Comparison of ENCODE assay signal across 29 mouse cellular contexts in the genomic region with DNA sequence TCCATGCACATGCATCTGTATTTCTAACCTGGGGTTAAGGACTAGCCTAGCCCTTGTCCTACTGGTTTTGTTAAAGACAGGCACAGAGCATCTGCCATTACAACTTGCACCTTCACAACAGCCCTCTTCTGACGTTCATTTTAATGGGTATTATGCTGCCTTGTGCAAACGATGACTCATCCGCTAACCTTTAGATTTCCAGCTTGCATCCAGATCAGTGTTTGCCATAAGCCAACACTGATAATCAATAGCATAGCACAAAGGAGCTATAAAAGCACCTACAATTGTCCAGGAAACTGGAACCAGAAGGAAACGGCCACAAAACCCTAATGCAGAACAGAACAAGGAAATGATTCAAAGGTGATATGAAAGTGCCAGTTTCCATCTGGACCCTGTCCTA. TPM values are rescaled to one million over a fixed set of nuclear protein-coding genes. Genes with fewer than 3 reads are reported as not detected.
DNase-seq lines count a peak whose midpoint lies in the region; ATAC-seq and TF ChIP-seq lines count a peak whose summit lies in the region.
"Had no signal": no experiment of that assay in that cellular context is flagged by ENCODE, and none has a peak within 500 bp of the region (broad histone marks: within the 10 kb centered on the region; RNA-seq: fewer than 3 reads in every experiment).

No protein-coding gene starts in this region.

- WGBS in intestine, embryonic 14.5 days = 60% methylated on average over 4 of the region's 4 CpGs
- WGBS in intestine, postnatal 0 days = 30% methylated on average over 4 of the region's 4 CpGs
- WGBS in stomach, embryonic 15.5 days = 56% methylated on average over 4 of the region's 4 CpGs

- peak; percentile 60 for ATAC-seq in intestine, embryonic 14.5 days (replicated peaks; ENCODE audit: low FRiP score, low TSS enrichment, low read depth)
- peak; percentile 89 for ATAC-seq in intestine, postnatal 0 days
- peak; percentile 77 for ATAC-seq in stomach, embryonic 15.5 days (ENCODE audit: insufficient read depth, low FRiP score, low read depth)
- ATAC-seq: forebrain, embryonic 14.5 days; forebrain, postnatal 0 days; hindbrain, embryonic 16.5 days; Patski had no signal

- H3K27me3 ChIP-seq in intestine, embryonic 14.5 days (replicated peaks; ENCODE audit: control insufficient read depth, insufficient read depth, low read length) = no peaks in the 10 kb centered on the region
- H3K27me3 ChIP-seq in intestine, postnatal 0 days (replicated peaks; ENCODE audit: control insufficient read depth, insufficient read depth, low read length) = no peaks in the 10 kb centered on the region
- no peaks in the 10 kb centered on the region for H3K27me3 ChIP-seq in stomach, embryonic 15.5 days (replicated peaks)
- H3K27me3 ChIP-seq: CH12.LX; embryonic facial prominence, embryonic 12.5 days; embryonic facial prominence, embryonic 15.5 days; heart, embryonic 12.5 days; heart, embryonic 15.5 days; hindbrain, embryonic 13.5 days; Patski had no signal

- no peaks in the 10 kb centered on the region for H3K4me1 ChIP-seq in intestine, embryonic 14.5 days (replicated peaks; ENCODE audit: control insufficient read depth, insufficient read depth, low read length)
- 0 out of 2 replicates have a peak, but pooled peaks cover 5% of the 10 kb centered on the region for H3K4me1 ChIP-seq in intestine, postnatal 0 days (replicated peaks; ENCODE audit: control insufficient read depth, insufficient read depth, low read length)
- no peaks in the 10 kb centered on the region for H3K4me1 ChIP-seq in stomach, embryonic 15.5 days
- H3K4me1 ChIP-seq: heart, embryonic 12.5 days; heart, embryonic 15.5 days; hindbrain, embryonic 13.5 days had no signal

- no peak overlapping the region for H3K4me3 ChIP-seq in intestine, embryonic 14.5 days (ENCODE audit: low read depth, low read length)
- no peak overlapping the region for H3K4me3 ChIP-seq in intestine, postnatal 0 days (ENCODE audit: low read depth, low read length)
- no peak overlapping the region for H3K4me3 ChIP-seq in stomach, embryonic 15.5 days (replicated peaks)
- H3K4me3 ChIP-seq: embryonic facial prominence, embryonic 12.5 days; embryonic facial prominence, embryonic 15.5 days; gastrocnemius, adult 2 months; heart, embryonic 12.5 days; heart, embryonic 15.5 days; hindbrain, embryonic 10.5 days; hindbrain, embryonic 13.5 days had no signal

- intact Hi-C loops in gastrocnemius, postnatal 36 days (cut with DNase I) = no loop called here

- no peak overlapping the region for H3K9ac ChIP-seq in intestine, embryonic 14.5 days (ENCODE audit: low read length)
- no peak overlapping the region for H3K9ac ChIP-seq in intestine, postnatal 0 days (ENCODE audit: low read depth, low read length)
- no peak overlapping the region for H3K9ac ChIP-seq in stomach, embryonic 15.5 days
- H3K9ac ChIP-seq: embryonic facial prominence, embryonic 12.5 days; embryonic facial prominence, embryonic 15.5 days; forebrain, postnatal 0 days; heart, embryonic 12.5 days; heart, embryonic 15.5 days; hindbrain, embryonic 13.5 days had no signal

- H3K27ac ChIP-seq in intestine, embryonic 14.5 days (ENCODE audit: low read depth) = no peak overlapping the region
- H3K27ac ChIP-seq in intestine, postnatal 0 days (ENCODE audit: low read depth, low read length) = no peak overlapping the region
- peak overlapping the region; percentile 23; the same call in 1 of the 2 replicates for H3K27ac ChIP-seq in stomach, embryonic 15.5 days
- H3K27ac ChIP-seq: embryonic facial prominence, embryonic 12.5 days; embryonic facial prominence, embryonic 15.5 days; gastrocnemius, adult 2 months; heart, embryonic 15.5 days; hindbrain, embryonic 10.5 days; hindbrain, embryonic 13.5 days had no signal

- no peak for TF ChIP-seq CTCF in intestine, postnatal 0 days (IDR thresholded peaks at IDR 0.05; ENCODE audit: low read depth)

- no peaks in the 10 kb centered on the region for H3K36me3 ChIP-seq in intestine, embryonic 14.5 days (ENCODE audit: control insufficient read depth, insufficient read depth, low read length)
- H3K36me3 ChIP-seq in intestine, postnatal 0 days (ENCODE audit: control insufficient read depth, insufficient read depth) = no peaks in the 10 kb centered on the region
- no peaks in the 10 kb centered on the region for H3K36me3 ChIP-seq in stomach, embryonic 15.5 days
- H3K36me3 ChIP-seq: embryonic facial prominence, embryonic 12.5 days; embryonic facial prominence, embryonic 15.5 days; G1E; heart, embryonic 12.5 days; heart, embryonic 15.5 days; hindbrain, embryonic 10.5 days; hindbrain, embryonic 13.5 days had no signal

- no peak overlapping the region for H3K4me2 ChIP-seq in intestine, embryonic 14.5 days (ENCODE audit: low read length)
- H3K4me2 ChIP-seq in intestine, postnatal 0 days (replicated peaks; ENCODE audit: low read depth) = no peak overlapping the region; the same call in 1 of the 2 replicates
- H3K4me2 ChIP-seq in stomach, embryonic 15.5 days = no peak overlapping the region
- H3K4me2 ChIP-seq: embryonic facial prominence, embryonic 12.5 days; embryonic facial prominence, embryonic 15.5 days; heart, embryonic 12.5 days; heart, embryonic 15.5 days; hindbrain, embryonic 13.5 days had no signal

- H3K9me3 ChIP-seq in intestine, embryonic 14.5 days (ENCODE audit: control insufficient read depth, low read length) = no peaks in the 10 kb centered on the region
- H3K9me3 ChIP-seq in intestine, postnatal 0 days (ENCODE audit: control insufficient read depth) = no peaks in the 10 kb centered on the region
- no peaks in the 10 kb centered on the region for H3K9me3 ChIP-seq in stomach, embryonic 15.5 days
- H3K9me3 ChIP-seq: embryonic facial prominence, embryonic 12.5 days; embryonic facial prominence, embryonic 15.5 days; G1E; heart, embryonic 12.5 days; heart, embryonic 15.5 days; hindbrain, embryonic 10.5 days; hindbrain, embryonic 13.5 days had no signal

- DNase-seq in 416B (ENCODE audit: low read depth) = peak; percentile 31
- no peak for DNase-seq in intestine, embryonic 14.5 days (ENCODE audit: low spot score)
- no peak for DNase-seq in gastrocnemius, postnatal 36 days
- DNase-seq in lung, postnatal 36 days = no peak
- no peak for DNase-seq in kidney, adult 9 months
- DNase-seq in cerebellum, postnatal 10 days = no peak
- DNase-seq: adrenal gland, postnatal 25 days; cerebellum, adult 11-12 months; cerebellum, adult 8-10 months; cerebellum, postnatal 14 days; forebrain, postnatal 0 days; gastrocnemius, adult 2 months; gastrocnemius, postnatal 14 days; heart, adult 18-20 months; heart, postnatal 10 days; heart, postnatal 36 days had no signal

RNA-seq across cellular contexts. Expression of a gene that starts 20.2 kb away (rescaled TPM):
- 114 and 133 TPM in 2 replicates for polyA plus RNA-seq in intestine, embryonic 14.5 days (2014; fragmentation: Nextera tagmentation; extraction: Ambion mirVana)
- polyA plus RNA-seq in intestine, postnatal 0 days (2015; fragmentation: Nextera tagmentation; extraction: Ambion mirVana) = 105 and 126 TPM in 2 replicates
- polyA plus RNA-seq in stomach, embryonic 15.5 days (2015; fragmentation: Nextera tagmentation; extraction: Ambion mirVana) = 75.2 and 83.2 TPM in 2 replicates
- total RNA-seq in gastrocnemius, postnatal 36 days (2021) = 1 to 10 TPM; 1.2 to 1.6 TPM
